Mouse (Mus musculus) left cerebral cortex, postnatal 36 days (tissue): Measurements from ENCODE around the gene Plxna4. TPM values are rescaled to one million over a fixed set of nuclear protein-coding genes. Genes with fewer than 3 reads are reported as not detected.

Source experiments
- DNase-seq, 2 experiments: peaks; one replicate each; pipeline ENCODE4 v3.0.0; 2021 to 2022; ENCODE audit warnings: low spot score in 2 of 2, mixed read lengths in 1 of 2
- intact Hi-C: fragments of 180-260 bp; cut with DNase I; formaldehyde crosslinking; loops from one replicate; pipeline ENCODE4 v1.15.1; 2025
- total RNA-seq, 2 experiments: library from RNA; stranded (reverse); gene quantifications; 2 replicates each; pipeline ENCODE4 v1.2.3; 2021

Gene Plxna4
- total RNA-seq, 2 experiments from 2014 or later = 62.9 to 70.2 TPM

GRCm38 (mm10) chr6:32487121-32487520, 100.9 kb downstream of the Plxna4 start:
- DNase-seq = no peak
- intact Hi-C loops = no loop called here

GRCm38 (mm10) chr6:32482469-32482868, 105.5 kb downstream of the Plxna4 start:
- intact Hi-C loops = no loop called here
- no peak for DNase-seq

GRCm38 (mm10) chr6:32480741-32481140, 107.3 kb downstream of the Plxna4 start:
- DNase-seq = no peak

GRCm38 (mm10) chr6:32479765-32480164, 108.2 kb downstream of the Plxna4 start:
- intact Hi-C loops = loop anchor here (5.0 kb wide), 2 partner anchors 108 to 152 kb away; partner anchors contain the start of gene Plxna4
- DNase-seq = no peak

More at GRCm38 (mm10) chr6:32480741-32481140, 107.3 kb downstream of the Plxna4 start:
- intact Hi-C loops = no loop called here

GRCm38 (mm10) chr6:32479193-32479758, 108.7 kb downstream of the Plxna4 start:
- intact Hi-C loops = loop anchor here (5.0 kb wide), 2 partner anchors 108 to 152 kb away; partner anchors contain the start of gene Plxna4

GRCm38 (mm10) chr6:32475958-32476357, 112.0 kb downstream of the Plxna4 start:
- DNase-seq = peak in 1 of 2 experiments; percentile 43
- intact Hi-C loops = loop anchor here (5.0 kb wide), 2 partner anchors 111 to 149 kb away; partner anchors contain the start of gene Plxna4

More at GRCm38 (mm10) chr6:32479193-32479758, 108.7 kb downstream of the Plxna4 start:
- DNase-seq = peak; percentile 32 to 47

- intact Hi-C loops = no loop called here
- no peak for DNase-seq
These were observed 115.9 kb downstream of the Plxna4 start for GRCm38 (mm10) chr6:32472062-32472461.

- DNase-seq = peak; percentile 46 to 48
- intact Hi-C loops = no loop called here
These were observed 116.4 kb downstream of the Plxna4 start for GRCm38 (mm10) chr6:32471639-32472038.

- intact Hi-C loops = no loop called here
- DNase-seq = no peak
These were observed 118.8 kb downstream of the Plxna4 start for GRCm38 (mm10) chr6:32469196-32469595.

- intact Hi-C loops = no loop called here
- no peak for DNase-seq
These were observed 122.9 kb downstream of the Plxna4 start for GRCm38 (mm10) chr6:32465129-32465528.

GRCm38 (mm10) chr6:32464637-32465036, 123.4 kb downstream of the Plxna4 start:
- intact Hi-C loops = no loop called here
- no peak for DNase-seq

GRCm38 (mm10) chr6:32464046-32464445, 123.9 kb downstream of the Plxna4 start:
- no peak for DNase-seq
- intact Hi-C loops = no loop called here

- no peak for DNase-seq
- intact Hi-C loops = no loop called here
These were observed 127.6 kb downstream of the Plxna4 start for GRCm38 (mm10) chr6:32460400-32460799.

GRCm38 (mm10) chr6:32456641-32457040, 131.4 kb downstream of the Plxna4 start:
- intact Hi-C loops = no loop called here
- DNase-seq = no peak

- intact Hi-C loops = no loop called here
- peak in 1 of 2 experiments; percentile 55 for DNase-seq
These were observed 136.1 kb downstream of the Plxna4 start for GRCm38 (mm10) chr6:32451851-32452250.

GRCm38 (mm10) chr6:32449237-32449963, 138.6 kb downstream of the Plxna4 start:
- intact Hi-C loops = no loop called here
- no peak for DNase-seq

GRCm38 (mm10) chr6:32448787-32449186, 139.2 kb downstream of the Plxna4 start:
- DNase-seq = no peak
- intact Hi-C loops = no loop called here

GRCm38 (mm10) chr6:32446276-32446675, 141.7 kb downstream of the Plxna4 start:
- DNase-seq = no peak
- intact Hi-C loops = no loop called here

- intact Hi-C loops = no loop called here
- DNase-seq = no peak
These were observed 142.7 kb downstream of the Plxna4 start for GRCm38 (mm10) chr6:32445246-32445645.

- DNase-seq = no peak
These were observed 143.6 kb downstream of the Plxna4 start for GRCm38 (mm10) chr6:32444393-32444792.

GRCm38 (mm10) chr6:32443679-32444078, 144.3 kb downstream of the Plxna4 start:
- intact Hi-C loops = no loop called here
- no peak for DNase-seq

More at GRCm38 (mm10) chr6:32444393-32444792, 143.6 kb downstream of the Plxna4 start:
- intact Hi-C loops = no loop called here
